Mouse (Mus musculus): ENCODE measurements around the gene Stoml1.

DNA sequence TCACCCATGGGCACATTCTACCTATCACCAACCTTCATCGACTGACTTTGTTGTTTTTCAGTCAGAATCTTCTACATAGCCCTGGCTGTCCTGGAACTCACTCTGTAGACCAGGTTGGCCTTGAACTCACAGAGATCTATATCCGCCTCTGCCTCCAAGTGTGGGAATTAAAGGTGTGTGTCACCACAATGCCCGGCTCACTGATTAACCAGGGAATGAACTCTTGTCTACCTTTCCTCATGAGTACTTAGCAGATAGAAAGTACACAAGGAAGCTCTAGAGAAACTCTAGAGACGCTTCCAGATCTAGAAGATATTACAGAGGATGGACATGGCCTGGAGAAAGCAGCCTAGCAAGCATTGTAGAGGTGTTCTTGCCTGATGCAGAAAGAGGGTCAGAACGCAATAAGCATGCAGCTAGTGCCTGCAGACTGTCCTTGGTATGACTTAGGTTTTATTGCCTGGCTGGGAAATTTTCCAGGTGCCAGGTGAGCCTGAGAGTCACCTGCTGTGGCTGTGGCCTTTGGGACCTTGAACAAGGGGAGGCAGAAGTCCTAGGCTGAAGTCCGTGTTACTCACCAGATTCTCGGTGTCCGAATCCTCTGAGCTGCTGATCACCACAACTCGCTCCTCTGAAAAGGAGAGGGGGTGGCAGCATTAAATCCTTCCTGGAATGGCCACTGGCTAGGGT is 24.0 kb upstream of the Stoml1 start:
- TF ChIP-seq POLR2A (IDR thresholded peaks at IDR 0.05; ENCODE audit: low read depth, low read length) (no peak), CTCF (conservative IDR thresholded peaks at IDR 0.05; ENCODE audit: insufficient read depth, insufficient read length, low read depth, low read length) (no peak)

All from kidney, adult 2 months (tissue).